Mouse (Mus musculus): ENCODE measurements around the gene Chst1. TPM values are rescaled to one million over a fixed set of nuclear protein-coding genes. Genes with fewer than 3 reads are reported as not detected.

The Chst1 gene
- polyA plus RNA-seq (2014; fragmentation: Nextera tagmentation; extraction: Ambion mirVana), result 20.0 and 26.1 TPM in 2 replicates

DNA sequence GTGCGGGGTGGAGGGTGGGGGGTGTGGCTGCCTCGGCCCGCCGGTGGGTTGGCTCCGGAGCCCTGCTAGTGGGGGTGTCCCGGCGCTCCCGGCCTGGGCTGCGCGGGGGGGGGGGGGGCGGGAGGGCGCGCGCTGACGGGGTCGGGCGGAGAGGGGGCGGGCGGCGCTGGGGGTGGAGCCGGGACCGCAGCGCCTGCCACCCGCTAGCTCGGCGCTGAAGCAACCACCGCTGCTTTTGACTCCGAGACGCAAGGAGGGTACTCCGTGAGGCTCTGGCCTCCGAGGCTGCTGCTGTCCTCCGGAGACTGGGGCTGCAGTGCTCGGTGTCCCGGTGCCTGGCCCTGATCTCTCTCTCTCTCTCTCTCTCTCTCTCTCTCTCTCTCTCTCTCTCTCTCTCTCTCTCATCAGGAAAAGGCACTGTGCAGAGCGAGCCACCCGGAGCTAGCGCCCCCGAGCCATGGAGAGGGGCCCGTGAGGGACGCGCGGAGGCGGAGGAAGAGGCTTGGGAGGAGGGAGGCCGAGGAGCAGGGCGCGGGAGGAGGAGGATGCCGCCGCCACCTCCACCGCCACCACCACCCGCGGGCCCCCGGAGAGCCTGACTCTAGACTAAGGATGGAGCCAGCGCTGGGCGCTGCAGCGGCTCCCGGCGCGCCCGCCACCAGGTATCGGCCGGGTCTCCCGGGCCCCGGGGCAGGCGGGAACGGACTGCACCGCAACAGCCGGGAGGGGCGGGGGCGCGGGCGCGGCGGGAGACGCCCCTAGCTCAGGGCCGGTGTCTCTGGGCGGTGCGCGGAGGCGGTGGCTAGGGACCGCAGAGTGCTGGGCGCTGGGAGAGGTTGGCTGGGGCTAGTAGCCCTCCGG is at the start of gene Chst1:
Gene Chst1 (plus strand): TSS at position 221 of the 861 bp plus-strand sequence.
- Histone ChIP-seq H3K27ac (peak within 1 kb of the TSS; percentile 77), H3K36me3 (replicated peaks; ENCODE audit: control insufficient read depth, insufficient read depth) (no peaks in the 10 kb centered on the region), H3K27me3 (ENCODE audit: control insufficient read depth, insufficient read depth, low read length) (peaks cover 9% of the 10 kb centered on the region), H3K9ac (peak within 1 kb of the TSS; percentile 81), H3K9me3 (ENCODE audit: control insufficient read depth, low read length) (no peaks in the 10 kb centered on the region), H3K4me3 (replicated peaks; ENCODE audit: low read length) (peak within 1 kb of the TSS; percentile 79), H3K4me1 (replicated peaks; ENCODE audit: control insufficient read depth, insufficient read depth, low read length) (peaks cover 46% of the 10 kb centered on the region), H3K4me2 (replicated peaks) (peak within 1 kb of the TSS; percentile 89)
- whole genome bisulfite sequencing, result under 1% methylated on average over 46 of the region's 82 CpGs
- peak; percentile 52 for DNase-seq (ENCODE audit: low spot score)
- peak; percentile 59 for ATAC-seq (ENCODE audit: low FRiP score)

- Histone ChIP-seq H3K27me3 (ENCODE audit: control insufficient read depth, insufficient read depth, low read length) (no peaks in the 10 kb centered on the region), H3K4me2 (replicated peaks) (no peak overlapping the region), H3K9ac (no peak overlapping the region), H3K36me3 (replicated peaks; ENCODE audit: control insufficient read depth, insufficient read depth) (no peaks in the 10 kb centered on the region), H3K9me3 (ENCODE audit: control insufficient read depth, low read length) (no peaks in the 10 kb centered on the region), H3K4me3 (replicated peaks; ENCODE audit: low read length) (no peak overlapping the region), H3K4me1 (replicated peaks; ENCODE audit: control insufficient read depth, insufficient read depth, low read length) (no peaks in the 10 kb centered on the region), H3K27ac (no peak overlapping the region)
- no peak for DNase-seq (ENCODE audit: low spot score)
- ATAC-seq (ENCODE audit: low FRiP score), result no peak
- WGBS, result 88% methylated on average over 2 of the region's 2 CpGs
These were observed 49.5 kb upstream of the Chst1 start for GRCm38 (mm10) chr2:92550051-92550450.

DNA sequence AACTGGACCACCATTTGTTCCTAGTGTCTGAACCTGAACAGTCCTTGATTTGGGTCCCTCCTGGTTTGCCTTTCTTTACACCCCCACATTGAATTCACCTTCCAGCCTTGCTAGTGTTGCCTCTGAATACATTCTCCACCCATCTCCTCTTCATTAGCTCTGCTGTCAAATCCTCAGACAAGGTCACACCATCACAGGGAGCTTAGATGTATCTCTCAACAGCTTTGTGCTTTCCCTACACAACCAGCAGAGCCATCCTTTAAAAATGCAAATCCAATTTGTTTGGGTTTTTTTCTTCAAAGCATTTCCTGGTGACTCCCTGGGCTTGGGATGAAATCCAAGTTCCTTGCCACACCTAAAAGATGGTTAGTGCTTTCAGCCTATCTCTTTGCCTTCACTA is 45.0 kb upstream of the Chst1 start:
- H3K4me3 ChIP-seq (replicated peaks; ENCODE audit: low read length), result no peak overlapping the region
- ATAC-seq (ENCODE audit: low FRiP score) (no peak), DNase-seq (ENCODE audit: low spot score) (no peak)
- H3K9ac ChIP-seq, result no peak overlapping the region
- H3K27me3 ChIP-seq (ENCODE audit: control insufficient read depth, insufficient read depth, low read length), result no peaks in the 10 kb centered on the region
- H3K4me1 ChIP-seq (replicated peaks; ENCODE audit: control insufficient read depth, insufficient read depth, low read length), result no peaks in the 10 kb centered on the region
- no peak overlapping the region for H3K27ac ChIP-seq
- no peaks in the 10 kb centered on the region for H3K36me3 ChIP-seq (replicated peaks; ENCODE audit: control insufficient read depth, insufficient read depth)
- no peaks in the 10 kb centered on the region for H3K9me3 ChIP-seq (ENCODE audit: control insufficient read depth, low read length)
- no peak overlapping the region for H3K4me2 ChIP-seq (replicated peaks)

- Histone ChIP-seq H3K4me1 (replicated peaks; ENCODE audit: control insufficient read depth, insufficient read depth, low read length) (no peaks in the 10 kb centered on the region), H3K4me3 (replicated peaks; ENCODE audit: low read length) (no peak overlapping the region), H3K9me3 (ENCODE audit: control insufficient read depth, low read length) (peaks cover 14% of the 10 kb centered on the region; the same call in 1 of the 2 replicates), H3K9ac (no peak overlapping the region), H3K27me3 (ENCODE audit: control insufficient read depth, insufficient read depth, low read length) (no peaks in the 10 kb centered on the region), H3K4me2 (replicated peaks) (no peak overlapping the region), H3K27ac (no peak overlapping the region), H3K36me3 (replicated peaks; ENCODE audit: control insufficient read depth, insufficient read depth) (no peaks in the 10 kb centered on the region)
- WGBS, result 73% methylated on average over 4 of the region's 4 CpGs
- DNase-seq (ENCODE audit: low spot score) (no peak), ATAC-seq (ENCODE audit: low FRiP score) (no peak)
These were observed 36.6 kb upstream of the Chst1 start for GRCm38 (mm10) chr2:92562930-92563329.

DNA sequence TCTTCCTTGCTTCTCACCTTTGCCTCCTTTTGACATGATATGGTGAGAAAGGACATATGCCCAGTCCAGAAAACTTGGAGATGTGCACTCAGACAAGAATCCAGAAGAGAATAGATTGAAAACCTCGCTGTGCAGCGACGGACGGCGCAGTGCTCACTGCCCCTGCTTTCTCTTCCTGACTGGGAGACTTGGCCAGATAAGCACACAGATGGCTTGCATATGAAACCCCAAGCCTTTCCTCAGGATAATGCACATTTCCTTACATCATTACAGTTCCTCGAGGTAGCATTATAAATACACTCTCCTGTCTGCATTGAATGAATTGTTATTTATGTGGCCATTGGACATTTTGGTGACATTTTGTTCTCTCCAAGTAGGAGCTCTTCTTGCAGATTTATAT is 28.9 kb upstream of the Chst1 start:
- H3K4me1 ChIP-seq (replicated peaks; ENCODE audit: control insufficient read depth, insufficient read depth, low read length), result no peaks in the 10 kb centered on the region
- WGBS, result 90% methylated on average over 6 of the region's 6 CpGs
- no peaks in the 10 kb centered on the region for H3K27me3 ChIP-seq (ENCODE audit: control insufficient read depth, insufficient read depth, low read length)
- H3K9me3 ChIP-seq (ENCODE audit: control insufficient read depth, low read length), result peaks cover 5% of the 10 kb centered on the region; the same call in 1 of the 2 replicates
- no peaks in the 10 kb centered on the region for H3K36me3 ChIP-seq (replicated peaks; ENCODE audit: control insufficient read depth, insufficient read depth)
- no peak overlapping the region for H3K4me2 ChIP-seq (replicated peaks)
- DNase-seq (ENCODE audit: low spot score) (no peak), ATAC-seq (ENCODE audit: low FRiP score) (no peak)
- no peak overlapping the region for H3K27ac ChIP-seq
- no peak overlapping the region for H3K9ac ChIP-seq
- no peak overlapping the region for H3K4me3 ChIP-seq (replicated peaks; ENCODE audit: low read length)

DNA sequence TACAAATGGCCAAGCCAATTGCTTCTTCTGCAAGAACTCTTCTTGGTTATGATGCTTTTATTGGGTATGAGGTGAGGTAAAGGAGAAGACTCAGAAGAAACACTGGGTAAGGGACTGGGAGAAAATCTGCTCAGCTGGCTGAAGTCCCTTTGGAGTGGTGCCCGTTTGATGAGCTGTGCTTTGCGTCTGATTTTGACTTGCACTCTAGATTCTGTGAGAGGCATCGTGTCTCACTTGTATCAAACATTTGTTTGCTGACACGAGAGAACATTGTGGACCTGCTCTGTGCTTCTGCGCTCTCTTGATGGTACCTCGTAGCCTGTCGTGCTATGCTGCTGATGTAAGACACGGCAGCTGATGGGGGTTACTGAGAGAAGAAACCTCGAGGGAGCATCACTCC is 21.7 kb upstream of the Chst1 start:
- no peaks in the 10 kb centered on the region for H3K4me1 ChIP-seq (replicated peaks; ENCODE audit: control insufficient read depth, insufficient read depth, low read length)
- no peak overlapping the region for H3K4me3 ChIP-seq (replicated peaks; ENCODE audit: low read length)
- DNase-seq (ENCODE audit: low spot score) (no peak), ATAC-seq (ENCODE audit: low FRiP score) (no peak)
- H3K9me3 ChIP-seq (ENCODE audit: control insufficient read depth, low read length), result no peaks in the 10 kb centered on the region
- no peaks in the 10 kb centered on the region for H3K36me3 ChIP-seq (replicated peaks; ENCODE audit: control insufficient read depth, insufficient read depth)
- H3K9ac ChIP-seq, result no peak overlapping the region
- H3K27me3 ChIP-seq (ENCODE audit: control insufficient read depth, insufficient read depth, low read length), result no peaks in the 10 kb centered on the region
- no peak overlapping the region for H3K27ac ChIP-seq
- no peak overlapping the region for H3K4me2 ChIP-seq (replicated peaks)
- 83% methylated on average over 9 of the region's 9 CpGs for WGBS

DNA sequence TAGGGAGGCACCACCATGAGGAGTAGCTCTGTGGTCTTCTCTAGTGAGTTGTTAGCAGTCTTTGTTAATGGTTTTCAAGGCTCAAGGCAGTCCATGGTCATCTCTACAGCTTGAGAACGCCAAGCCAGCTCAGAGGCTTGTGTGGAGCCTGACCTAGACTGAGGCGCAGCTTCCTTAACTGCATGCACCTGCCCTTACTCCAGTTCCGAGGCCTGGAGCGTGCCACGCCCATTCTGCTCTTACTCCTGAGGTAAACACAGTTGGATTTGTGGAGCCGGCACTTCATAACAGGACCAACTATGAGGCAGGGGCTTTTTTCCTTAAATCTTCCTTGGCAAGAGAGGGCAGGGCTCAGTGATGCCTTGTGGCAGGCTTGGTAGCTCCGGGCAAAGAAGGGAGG is 18.2 kb upstream of the Chst1 start:
- ATAC-seq (ENCODE audit: low FRiP score), result no peak
- H3K4me1 ChIP-seq (replicated peaks; ENCODE audit: control insufficient read depth, insufficient read depth, low read length), result no peaks in the 10 kb centered on the region
- DNase-seq (ENCODE audit: low spot score), result no peak
- no peak overlapping the region for H3K27ac ChIP-seq
- no peak overlapping the region for H3K9ac ChIP-seq
- 90% methylated on average over 7 of the region's 7 CpGs for WGBS
- no peaks in the 10 kb centered on the region for H3K9me3 ChIP-seq (ENCODE audit: control insufficient read depth, low read length)
- H3K27me3 ChIP-seq (ENCODE audit: control insufficient read depth, insufficient read depth, low read length), result no peaks in the 10 kb centered on the region
- no peak overlapping the region for H3K4me2 ChIP-seq (replicated peaks)
- no peaks in the 10 kb centered on the region for H3K36me3 ChIP-seq (replicated peaks; ENCODE audit: control insufficient read depth, insufficient read depth)
- H3K4me3 ChIP-seq (replicated peaks; ENCODE audit: low read length), result no peak overlapping the region

- ATAC-seq (ENCODE audit: low FRiP score) (no peak), DNase-seq (ENCODE audit: low spot score) (no peak)
- Histone ChIP-seq H3K4me3 (replicated peaks; ENCODE audit: low read length) (no peak overlapping the region), H3K9ac (no peak overlapping the region), H3K4me1 (replicated peaks; ENCODE audit: control insufficient read depth, insufficient read depth, low read length) (no peaks in the 10 kb centered on the region), H3K27me3 (ENCODE audit: control insufficient read depth, insufficient read depth, low read length) (no peaks in the 10 kb centered on the region), H3K27ac (no peak overlapping the region), H3K36me3 (replicated peaks; ENCODE audit: control insufficient read depth, insufficient read depth) (no peaks in the 10 kb centered on the region), H3K9me3 (ENCODE audit: control insufficient read depth, low read length) (no peaks in the 10 kb centered on the region), H3K4me2 (replicated peaks) (no peak overlapping the region)
- 78% methylated on average over 5 of the region's 5 CpGs for WGBS
These were observed 16.9 kb upstream of the Chst1 start for GRCm38 (mm10) chr2:92582596-92582995.

DNA sequence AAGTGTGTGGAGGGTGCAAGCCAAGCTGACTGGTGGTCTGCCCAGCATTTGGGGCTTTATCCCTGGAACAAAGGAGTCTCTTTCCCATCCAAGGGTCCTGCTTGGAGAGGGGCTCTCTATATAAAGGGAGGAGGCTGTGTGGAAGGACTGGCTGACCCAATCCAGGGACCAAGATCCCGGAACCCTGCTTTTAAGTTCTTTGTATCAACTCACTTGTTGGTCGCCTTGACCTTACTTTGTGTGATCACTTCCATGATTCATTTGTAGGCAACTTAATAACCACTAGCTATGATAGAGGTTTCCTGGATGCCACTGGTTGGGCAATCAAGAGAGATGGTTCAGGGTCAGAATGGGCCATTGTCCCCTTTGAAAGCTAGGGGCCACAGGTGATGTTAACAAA is 11.7 kb upstream of the Chst1 start:
- no peak for DNase-seq (ENCODE audit: low spot score)
- H3K27me3 ChIP-seq (ENCODE audit: control insufficient read depth, insufficient read depth, low read length), result no peaks in the 10 kb centered on the region

More for the DNA sequence above, 11.7 kb upstream of the Chst1 start:
- Histone ChIP-seq H3K27ac (no peak overlapping the region), H3K9me3 (ENCODE audit: control insufficient read depth, low read length) (no peaks in the 10 kb centered on the region), H3K4me1 (replicated peaks; ENCODE audit: control insufficient read depth, insufficient read depth, low read length) (no peaks in the 10 kb centered on the region), H3K9ac (no peak overlapping the region), H3K36me3 (replicated peaks; ENCODE audit: control insufficient read depth, insufficient read depth) (no peaks in the 10 kb centered on the region), H3K4me3 (replicated peaks; ENCODE audit: low read length) (no peak overlapping the region), H3K4me2 (replicated peaks) (no peak overlapping the region)
- no peak for ATAC-seq (ENCODE audit: low FRiP score)
- 82% methylated on average over 2 of the region's 2 CpGs for WGBS

Data from hindbrain, embryonic 14.5 days (tissue).